8 mouse cellular contexts compared by ENCODE assay signal in genomic region chr6:24530166-24530565, GRCm38 (mm10). TPM values are rescaled to one million over a fixed set of nuclear protein-coding genes. Genes with fewer than 3 reads are reported as not detected.
DNase-seq lines count a peak whose midpoint lies in the region; ATAC-seq and TF ChIP-seq lines count a peak whose summit lies in the region.

No protein-coding gene starts in this region.

- ATAC-seq in monocyte, adult 5-6 weeks (replicated peaks; ENCODE audit: insufficient number of reproducible peaks, low FRiP score, low TSS enrichment, poor library complexity, severe bottlenecking) = peak; percentile 50; the same call in 1 of the 2 replicates

- 14% methylated on average over 4 of the region's 4 CpGs for WGBS in liver, adult 2 months

- H3K27me3 ChIP-seq in liver, adult 2 months (ENCODE audit: control insufficient read depth, insufficient read depth, low read length) = no peaks in the 10 kb centered on the region

- peak; percentile 29 for TF ChIP-seq CTCF in liver, adult 2 months (IDR thresholded peaks at IDR 0.05; ENCODE audit: low read depth, low read length)

- H3K36me3 ChIP-seq in liver, adult 2 months (ENCODE audit: control insufficient read depth, insufficient read depth, low read length) = no peaks in the 10 kb centered on the region; the same call in 1 of the 2 replicates

- peaks cover 3% of the 10 kb centered on the region for H3K4me1 ChIP-seq in liver, adult 2 months (ENCODE audit: control insufficient read depth, insufficient read depth, low read length)

- TF ChIP-seq POLR2A in liver, adult 2 months (IDR thresholded peaks at IDR 0.05; ENCODE audit: extremely low read depth, insufficient read depth, low read length) = no peak

- no peak overlapping the region for H3K27ac ChIP-seq in liver, adult 2 months (replicated peaks; ENCODE audit: insufficient read depth, low read depth, low read length)

- peaks cover 6% of the 10 kb centered on the region; the same call in 1 of the 2 replicates for H3K79me2 ChIP-seq in liver, adult 2 months (ENCODE audit: control insufficient read depth, insufficient read depth, low read length)

- H3K4me3 ChIP-seq in liver, adult 2 months (ENCODE audit: insufficient read depth, low read depth, low read length) = no peak overlapping the region

- DNase-seq in urinary bladder, postnatal 14 days (ENCODE audit: low spot score) = peak; percentile 46
- no peak for DNase-seq in urinary bladder, postnatal 10 days (ENCODE audit: low spot score)
- DNase-seq in cerebellum, adult 9-10 months = peak; percentile 84
- peak; percentile 26 for DNase-seq in gastrocnemius, postnatal 10 days
- DNase-seq in kidney, adult 11 months = peak; percentile 17
- DNase-seq in liver, adult 2 months (ENCODE audit: extremely low read depth, low read depth, low spot score) = peak; percentile 52
- DNase-seq in ovary, adult 18-20 months (ENCODE audit: low spot score) = no peak

- no peak overlapping the region for H3K9ac ChIP-seq in liver, adult 2 months (ENCODE audit: low read depth, low read length)

RNA-seq across cellular contexts. Expression of gene Asb15, which starts 2.2 kb away (rescaled TPM):
- 1 to 10 TPM; 2.8 to 3.3 TPM for total RNA-seq in gastrocnemius, postnatal 10 days (2021)
- total RNA-seq in liver, adult 2 months (2014; rRNA removed) = not detected in 2 replicates
- polyA plus RNA-seq in liver, adult 2 months (2012; rRNA removed) = not detected in 2 replicates
- not detected in 3 replicates for total RNA-seq in monocyte, adult 5-6 weeks (2017)

RNA-seq across cellular contexts. Expression of gene Ndufa5, which starts 2.4 kb away (rescaled TPM):
- total RNA-seq in gastrocnemius, postnatal 10 days (2021) = 100 to 1,000 TPM; 486 to 517 TPM
- 65.2 and 101 TPM in 2 replicates for total RNA-seq in liver, adult 2 months (2014; rRNA removed)
- 5.2 and 6.3 TPM in 2 replicates for polyA plus RNA-seq in liver, adult 2 months (2012; rRNA removed)
- total RNA-seq in monocyte, adult 5-6 weeks (2017) = 116 to 157 TPM (median 129 TPM) in 3 replicates

RNA-seq across cellular contexts. Expression of gene Iqub, which starts 15.3 kb away (rescaled TPM):
- total RNA-seq in gastrocnemius, postnatal 10 days (2021) = under 1 TPM in 1 of 2 experiments, not detected in 1; 0.07 TPM
- not detected in 2 replicates for total RNA-seq in liver, adult 2 months (2014; rRNA removed)
- polyA plus RNA-seq in liver, adult 2 months (2012; rRNA removed) = not detected in 2 replicates
- total RNA-seq in monocyte, adult 5-6 weeks (2017) = 0.10 to 0.19 TPM in 2 of 3 replicates, not detected in the other

Comparison
In these comparisons a context has a peak if more than half of its experiments do, and no peak if none do; other contexts are left out.
1. DNase-seq: peak in urinary bladder, postnatal 14 days (single experiment), cerebellum, adult 9-10 months (single experiment), gastrocnemius, postnatal 10 days (single experiment), kidney, adult 11 months (single experiment) and liver, adult 2 months (single experiment); none in urinary bladder, postnatal 10 days (single experiment) and ovary, adult 18-20 months (single experiment).